Mouse (Mus musculus) CD4-positive, CD25-positive, alpha-beta regulatory T cell, adult 2 months (primary cell): Measurements from ENCODE around the gene Tmem203.

Experiments used
- DNase-seq: peaks from one replicate; pipeline ENCODE4 v3.0.0-alpha.2; 2012; ENCODE audit warnings: low read depth, low spot score

The Tmem203 gene

GRCm38 (mm10) chr2:25263623-25264285, 8.5 kb downstream of the Tmem203 start:
- DNase-seq = no peak

GRCm38 (mm10) chr2:25264286-25264660, 9.0 kb downstream of the Tmem203 start:
- DNase-seq = no peak

GRCm38 (mm10) chr2:25264851-25265250, 9.6 kb downstream of the Tmem203 start:
- DNase-seq = no peak

- no peak for DNase-seq
These were observed 10.8 kb downstream of the Tmem203 start for GRCm38 (mm10) chr2:25265897-25266656.

- no peak for DNase-seq
These were observed 11.5 kb downstream of the Tmem203 start for GRCm38 (mm10) chr2:25266720-25267119.

GRCm38 (mm10) chr2:25267241-25267640, 12.0 kb downstream of the Tmem203 start:
- no peak for DNase-seq

- no peak for DNase-seq
These were observed 12.6 kb downstream of the Tmem203 start for GRCm38 (mm10) chr2:25267746-25268309.

GRCm38 (mm10) chr2:25271827-25272511, 16.7 kb downstream of the Tmem203 start, which contains the start of the genes Ssna1 and Anapc2:
TSS of gene Ssna1 (minus strand) at chr2:25272438.
TSS of gene Anapc2 (plus strand) at chr2:25272478.
- peak; percentile 99 for DNase-seq

GRCm38 (mm10) chr2:25272515-25272914, 17.3 kb downstream of the Tmem203 start:
- DNase-seq = no peak

- no peak for DNase-seq
These were observed 17.8 kb downstream of the Tmem203 start for GRCm38 (mm10) chr2:25273010-25273409.

GRCm38 (mm10) chr2:25278928-25279882, 24.0 kb downstream of the Tmem203 start:
- DNase-seq = peak; percentile 89

- no peak for DNase-seq
These were observed 30.3 kb downstream of the Tmem203 start for GRCm38 (mm10) chr2:25285551-25285950.

- no peak for DNase-seq
These were observed 31.1 kb downstream of the Tmem203 start for GRCm38 (mm10) chr2:25286314-25286713.

GRCm38 (mm10) chr2:25286837-25287636, 31.8 kb downstream of the Tmem203 start:
- no peak for DNase-seq

GRCm38 (mm10) chr2:25287927-25288649, 32.8 kb downstream of the Tmem203 start, which contains the start of gene Tmem210:
TSS of gene Tmem210 (plus strand) at chr2:25288145.
- no peak for DNase-seq

- no peak for DNase-seq
These were observed 33.6 kb downstream of the Tmem203 start for GRCm38 (mm10) chr2:25288734-25289345.

- no peak for DNase-seq
These were observed 34.4 kb downstream of the Tmem203 start, which contains the start of gene Lrrc26 for GRCm38 (mm10) chr2:25289651-25290050. TSS of gene Lrrc26 (plus strand) at chr2:25289915.

- no peak for DNase-seq
These were observed 35.0 kb downstream of the Tmem203 start for GRCm38 (mm10) chr2:25290101-25290815.
